Mouse (Mus musculus) cortical plate, adult 2 months (tissue): ENCODE results near the gene Plxnc1. TPM values are rescaled to one million over a fixed set of nuclear protein-coding genes. Genes with fewer than 3 reads are reported as not detected.

Experiments used
- H3K27ac ChIP-seq: fragments of 200-500 bp; 2 replicates; pipeline ENCODE4 v1.5.1; 2012; ENCODE audit warnings: low read length, control low read depth, inconsistent platforms; ENCODE audit not compliant: insufficient read depth
- H3K4me1 ChIP-seq: fragments of 200-500 bp; 2 replicates; pipeline ENCODE4 v1.6.1; 2011; ENCODE audit warnings: low read length; ENCODE audit not compliant: control insufficient read depth, insufficient read depth
- H3K4me3 ChIP-seq: fragments of 200-500 bp; 2 replicates; pipeline ENCODE4 v1.5.1; 2011; ENCODE audit warnings: mild to moderate bottlenecking, low read length, control low read depth; ENCODE audit not compliant: insufficient read depth
- CTCF ChIP-seq: fragments of 200-500 bp; IDR thresholded peaks from 2 replicates; pipeline ENCODE4 v1.5.1; 2011; ENCODE audit warnings: mild to moderate bottlenecking, control low read depth, low read length; ENCODE audit not compliant: insufficient read depth; ENCODE audit errors: extremely low read depth
- POLR2A ChIP-seq: fragments of 200-500 bp; IDR thresholded peaks from 2 replicates; pipeline ENCODE4 v1.6.1; 2011; ENCODE audit warnings: mild to moderate bottlenecking, low read length, control low read depth; ENCODE audit not compliant: insufficient read depth; ENCODE audit errors: extremely low read depth
- polyA plus RNA-seq: library from polyadenylated mRNA; depleted of rRNA; stranded (reverse); fragments of >200 nt; gene quantifications from 2 replicates; pipeline ENCODE4 v1.2.3, GENCODE M21; 2012

The Plxnc1 gene
- polyA plus RNA-seq, 1 experiment = 14.0 TPM

- no peak overlapping the region for H3K27ac ChIP-seq
- no peak overlapping the region for H3K4me3 ChIP-seq
- TF ChIP-seq CTCF = no peak
- no peak for TF ChIP-seq POLR2A
- peaks cover 5% of the 10 kb centered on the region; the same call in 1 of the 2 replicates for H3K4me1 ChIP-seq
Observed at GRCm38 (mm10) chr10:94827890-94828733, 116.5 kb downstream of the Plxnc1 start.

GRCm38 (mm10) chr10:94827325-94827724 is 117.3 kb downstream of the Plxnc1 start:
- no peak for TF ChIP-seq CTCF
- no peak for TF ChIP-seq POLR2A
- no peak overlapping the region for H3K4me3 ChIP-seq
- no peak overlapping the region for H3K27ac ChIP-seq
- peaks cover 5% of the 10 kb centered on the region; the same call in 1 of the 2 replicates for H3K4me1 ChIP-seq

- Histone ChIP-seq H3K27ac (no peak overlapping the region), H3K4me3 (no peak overlapping the region), H3K4me1 (peaks cover 5% of the 10 kb centered on the region; the same call in 1 of the 2 replicates)
- TF ChIP-seq POLR2A (no peak), CTCF (no peak)
Observed at GRCm38 (mm10) chr10:94826436-94826835, 118.2 kb downstream of the Plxnc1 start.

GRCm38 (mm10) chr10:94825951-94826350 is 118.7 kb downstream of the Plxnc1 start:
- H3K4me1 ChIP-seq = peaks cover 4% of the 10 kb centered on the region; the same call in 1 of the 2 replicates
- no peak overlapping the region for H3K4me3 ChIP-seq
- no peak overlapping the region for H3K27ac ChIP-seq
- TF ChIP-seq POLR2A = no peak
- TF ChIP-seq CTCF = no peak

GRCm38 (mm10) chr10:94823971-94824760 is 120.5 kb downstream of the Plxnc1 start:
- H3K4me1 ChIP-seq = 0 out of 2 replicates have a peak, but pooled peaks cover 4% of the 10 kb centered on the region
- no peak overlapping the region for H3K4me3 ChIP-seq
- TF ChIP-seq CTCF (no peak), POLR2A (no peak)
- H3K27ac ChIP-seq = no peak overlapping the region

- H3K4me1 ChIP-seq = peaks cover 4% of the 10 kb centered on the region; the same call in 1 of the 2 replicates
- no peak overlapping the region for H3K4me3 ChIP-seq
- TF ChIP-seq POLR2A (no peak), CTCF (no peak)
- H3K27ac ChIP-seq = no peak overlapping the region
Observed at GRCm38 (mm10) chr10:94818781-94819665, 125.6 kb downstream of the Plxnc1 start.

GRCm38 (mm10) chr10:94818127-94818526 is 126.5 kb downstream of the Plxnc1 start:
- no peak overlapping the region for H3K27ac ChIP-seq
- H3K4me3 ChIP-seq = no peak overlapping the region
- TF ChIP-seq CTCF (no peak), POLR2A (no peak)
- H3K4me1 ChIP-seq = peaks cover 4% of the 10 kb centered on the region; the same call in 1 of the 2 replicates

GRCm38 (mm10) chr10:94811907-94812851 is 132.5 kb downstream of the Plxnc1 start:
- no peak overlapping the region for H3K27ac ChIP-seq

More at GRCm38 (mm10) chr10:94811907-94812851, 132.5 kb downstream of the Plxnc1 start:
- H3K4me3 ChIP-seq = no peak overlapping the region
- H3K4me1 ChIP-seq = peaks cover 2% of the 10 kb centered on the region
- TF ChIP-seq POLR2A (no peak), CTCF (no peak)
